Mouse (Mus musculus) forebrain, embryonic 11.5 days (tissue): Measurements from ENCODE around the gene Gm30191. TPM values are rescaled to one million over a fixed set of nuclear protein-coding genes. Genes with fewer than 3 reads are reported as not detected.
A peak's percentile ranks its signal among the peaks of the same experiment; 100 is the strongest.
"Not testable (repeated sequence)": the region's sequence is repeated elsewhere in the genome, so short reads cannot be mapped to it uniquely, and the experiment has no call there.

Experiments used
- ATAC-seq: fragments of 200-750 bp; cut with Nextera tagmentation; replicated peaks from 2 replicates; pipeline ENCODE4 v1.8.0; 2017; ENCODE audit warnings: moderate TSS enrichment; ENCODE audit not compliant: low FRiP score
- DNase-seq: peaks from one replicate; pipeline ENCODE4 v3.0.0-alpha.2; 2017; ENCODE audit warnings: low spot score
- H3K27ac ChIP-seq: fragments of 300-500 bp; sonication (generic); 2 replicates; pipeline ENCODE4 v1.5.1; 2014; ENCODE audit warnings: low read depth, low read length
- H3K27me3 ChIP-seq: fragments of 300-500 bp; sonication (generic); 2 replicates; pipeline ENCODE4 v1.6.1; 2014; ENCODE audit warnings: mild to moderate bottlenecking, low read length, mixed read lengths; ENCODE audit not compliant: control insufficient read depth, insufficient read depth
- H3K36me3 ChIP-seq: fragments of 300-500 bp; sonication (generic); 2 replicates; pipeline ENCODE4 v1.6.1; 2014; ENCODE audit warnings: mild to moderate bottlenecking, low read length, moderate library complexity, mixed read lengths; ENCODE audit not compliant: control insufficient read depth, insufficient read depth
- H3K4me1 ChIP-seq: fragments of 300-500 bp; sonication (generic); replicated peaks from 2 replicates; pipeline ENCODE4 v1.6.1; 2014; ENCODE audit warnings: low read length, mixed read lengths; ENCODE audit not compliant: control insufficient read depth, insufficient read depth
- H3K4me2 ChIP-seq: fragments of 300-500 bp; sonication (generic); 2 replicates; pipeline ENCODE4 v1.6.1; 2014; ENCODE audit warnings: low read depth, mild to moderate bottlenecking, low read length, moderate library complexity, mixed read lengths; ENCODE audit not compliant: severe bottlenecking
- H3K4me3 ChIP-seq: fragments of 300-500 bp; sonication (generic); 2 replicates; pipeline ENCODE4 v1.5.1; 2014; ENCODE audit warnings: low read depth, low read length
- H3K9ac ChIP-seq: fragments of 300-500 bp; sonication (generic); 2 replicates; pipeline ENCODE4 v1.6.1; 2014; ENCODE audit warnings: low read length
- H3K9me3 ChIP-seq: fragments of 300-500 bp; sonication (generic); 2 replicates; pipeline ENCODE4 v1.6.1; 2016; ENCODE audit warnings: low read length, mixed read lengths; ENCODE audit not compliant: control insufficient read depth
- WGBS: fragments of 180-500 bp; shearing (Covaris S2); extraction: QIAGEN DNeasy Blood & Tissue Kit; methylation state at CpG from one replicate; pipeline ENCODE4 v1.1.7; 2014; 5-methylcytosine and 5-hydroxymethylcytosine counted together
- polyA plus RNA-seq: library from polyadenylated mRNA; unstranded; fragments of >200 nt; fragmentation: Nextera tagmentation; extraction: Ambion mirVana; gene quantifications from 2 replicates; pipeline ENCODE4 v1.2.1, GENCODE M21; 2014

Gene Gm30191
- polyA plus RNA-seq, 1 experiment from 2014 or later, result 0.63 TPM

DNA sequence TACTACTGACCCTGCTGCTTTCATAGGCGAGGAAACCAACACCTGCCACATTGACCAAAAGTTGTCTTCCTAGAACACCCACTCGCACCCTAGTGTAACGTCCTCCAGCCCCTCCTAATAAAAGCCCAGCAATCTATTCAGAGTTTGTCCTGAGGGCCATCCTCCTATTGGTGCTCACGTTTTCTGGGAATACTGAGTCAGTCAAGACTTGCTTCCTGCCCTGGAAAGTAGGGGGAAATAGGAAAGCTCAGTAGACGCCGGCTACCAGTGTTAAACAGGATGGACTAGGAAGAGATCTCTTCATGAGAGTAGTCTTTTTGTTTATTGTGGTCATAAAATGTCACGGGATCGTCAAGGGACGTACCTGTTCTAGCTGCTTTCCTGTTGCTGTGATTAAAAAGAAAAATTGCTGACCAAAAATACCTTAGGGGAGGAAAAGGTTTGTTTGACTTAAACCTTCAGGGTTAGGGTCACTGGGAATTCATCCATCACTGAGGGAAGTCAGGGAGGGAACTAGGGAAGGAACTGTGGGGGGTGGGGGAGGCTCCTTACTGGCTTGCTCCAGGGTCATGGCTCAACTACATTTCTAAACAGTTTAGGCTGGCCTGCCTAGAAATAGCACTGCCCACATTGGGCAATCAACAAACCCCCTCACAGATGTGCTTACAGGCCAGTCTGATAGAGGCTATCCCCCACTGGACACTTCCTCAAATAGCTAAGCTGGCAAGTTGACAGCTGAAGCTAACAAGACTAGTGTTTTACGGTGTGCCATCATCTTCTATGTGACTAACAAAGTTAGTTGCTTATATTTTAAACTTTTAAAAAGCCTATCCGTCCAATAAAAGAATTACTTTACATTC is 41.9 kb downstream of the Gm30191 start:
- Histone ChIP-seq H3K4me1 (peaks cover 3% of the 10 kb centered on the region; the same call in 1 of the 2 replicates), H3K27ac (0 out of 2 replicates have a peak overlapping the region, but pooled peaks have one; percentile 100), H3K36me3 (no peaks in the 10 kb centered on the region; the same call in 1 of the 2 replicates), H3K4me2 (peak overlapping the region; percentile 68), H3K9me3 (no peaks in the 10 kb centered on the region), H3K9ac (peak overlapping the region; percentile 99), H3K4me3 (peak overlapping the region; percentile 98), H3K27me3 (no peaks in the 10 kb centered on the region)
- DNase-seq, result no peak
- ATAC-seq, result no peak
- WGBS, result 49% methylated on average over 11 of the region's 11 CpGs

- no peak overlapping the region for H3K4me3 ChIP-seq
- peak; percentile 91 for DNase-seq
- H3K9me3 ChIP-seq, result no peaks in the 10 kb centered on the region
- 21% methylated on average over 7 of the region's 7 CpGs for WGBS
- H3K9ac ChIP-seq, result no peak overlapping the region
- peaks cover 3% of the 10 kb centered on the region; the same call in 1 of the 2 replicates for H3K4me1 ChIP-seq
- ATAC-seq, result no peak
- no peak overlapping the region for H3K27ac ChIP-seq
- no peaks in the 10 kb centered on the region for H3K27me3 ChIP-seq
- no peak overlapping the region for H3K4me2 ChIP-seq
- H3K36me3 ChIP-seq, result no peaks in the 10 kb centered on the region
These were observed 45.3 kb downstream of the Gm30191 start for GRCm38 (mm10) chr4:134292067-134292466.

DNA sequence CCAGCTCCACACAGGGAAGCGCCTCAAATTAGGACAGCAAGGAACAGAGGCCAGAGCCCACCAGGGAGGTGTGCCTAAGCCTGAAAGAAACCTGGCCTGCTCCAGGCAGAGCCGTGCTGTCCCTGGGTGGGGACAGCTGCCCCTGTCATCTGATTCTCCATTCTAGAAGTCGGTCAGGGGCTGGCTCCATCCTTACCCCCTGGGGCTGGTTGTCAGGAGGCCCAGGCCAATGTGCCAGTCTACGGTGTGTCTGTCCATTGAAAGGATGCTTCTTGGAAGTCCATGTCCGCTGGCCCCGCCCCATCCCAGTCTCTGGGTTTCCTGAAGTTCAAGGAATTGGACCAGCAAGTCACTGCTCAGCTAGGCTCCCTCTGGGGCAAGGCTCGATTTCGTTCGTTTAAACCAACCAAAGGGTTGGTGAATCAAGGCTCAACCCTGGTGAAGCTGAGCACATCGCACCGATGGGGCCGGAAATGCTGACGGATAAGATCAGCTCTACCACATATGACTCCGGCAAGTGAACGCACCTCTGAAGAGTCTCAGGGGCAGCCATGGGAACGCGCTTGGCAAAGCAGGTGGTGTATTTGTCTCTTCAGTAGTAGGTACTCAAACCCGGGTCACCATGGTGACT is 46.4 kb downstream of the Gm30191 start:
- H3K9me3 ChIP-seq, result no peaks in the 10 kb centered on the region
- H3K4me3 ChIP-seq, result no peak overlapping the region
- H3K4me1 ChIP-seq, result peaks cover 3% of the 10 kb centered on the region; the same call in 1 of the 2 replicates
- no peak overlapping the region for H3K4me2 ChIP-seq
- 76% methylated on average over 18 of the region's 18 CpGs for WGBS
- H3K36me3 ChIP-seq, result no peaks in the 10 kb centered on the region
- no peaks in the 10 kb centered on the region for H3K27me3 ChIP-seq
- DNase-seq (no peak), ATAC-seq (no peak)
- no peak overlapping the region for H3K27ac ChIP-seq
- no peak overlapping the region for H3K9ac ChIP-seq

DNA sequence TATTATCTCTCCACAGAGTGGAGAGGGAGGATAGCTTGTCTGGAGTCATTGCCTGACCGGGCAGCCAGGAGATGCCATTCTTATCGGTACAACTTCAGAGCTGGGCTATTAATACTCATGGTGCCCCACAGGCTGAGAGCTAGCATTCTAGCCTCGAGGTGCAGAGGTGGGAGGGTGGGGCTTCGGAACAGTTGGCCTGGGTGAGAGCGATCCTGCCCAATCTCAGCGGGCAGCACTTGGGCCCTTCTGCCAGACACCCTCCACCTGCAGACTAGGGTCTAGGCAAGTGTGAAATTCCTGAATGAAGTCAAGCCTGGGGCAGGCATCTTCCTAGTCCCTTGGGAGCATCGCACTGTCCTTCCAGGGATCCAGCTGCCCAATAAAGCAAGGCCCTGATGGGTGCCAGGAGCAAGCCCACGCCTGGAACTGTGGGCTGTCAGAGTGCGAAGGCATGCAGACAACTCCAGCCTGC is 47.0 kb downstream of the Gm30191 start:
- H3K27ac ChIP-seq, result no peak overlapping the region
- no peaks in the 10 kb centered on the region for H3K9me3 ChIP-seq
- H3K4me1 ChIP-seq, result no peaks in the 10 kb centered on the region
- WGBS, result 73% methylated on average over 9 of the region's 9 CpGs
- no peaks in the 10 kb centered on the region for H3K27me3 ChIP-seq
- ATAC-seq, result no peak
- DNase-seq, result no peak
- no peak overlapping the region for H3K4me2 ChIP-seq
- H3K36me3 ChIP-seq, result no peaks in the 10 kb centered on the region
- no peak overlapping the region for H3K4me3 ChIP-seq
- H3K9ac ChIP-seq, result no peak overlapping the region

DNA sequence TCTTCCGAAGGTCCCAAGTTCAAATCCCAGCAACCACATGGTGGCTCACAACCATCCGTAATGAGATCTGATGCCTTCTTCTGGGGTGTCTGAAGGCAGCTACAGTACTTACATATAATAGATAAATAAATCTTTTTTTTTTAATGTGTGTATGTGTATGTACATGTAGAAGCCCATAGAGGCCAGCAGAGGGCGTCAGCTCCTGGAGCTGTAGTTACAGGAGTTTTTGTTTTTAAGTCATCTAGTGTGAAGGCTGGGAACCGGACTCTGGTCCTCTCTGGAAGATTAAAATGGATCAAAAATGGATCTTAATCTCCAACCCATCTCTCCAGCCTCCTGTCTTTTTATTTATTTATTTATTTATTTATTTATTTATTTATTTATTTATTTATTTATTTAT is 49.4 kb downstream of the Gm30191 start:
- 82% methylated on average over 4 of the region's 4 CpGs for WGBS
- H3K36me3 ChIP-seq, H3K27me3 ChIP-seq, H3K4me3 ChIP-seq, H3K27ac ChIP-seq, H3K4me2 ChIP-seq, H3K9ac ChIP-seq, H3K9me3 ChIP-seq, H3K4me1 ChIP-seq, ATAC-seq, DNase-seq: not testable (repeated sequence)

DNA sequence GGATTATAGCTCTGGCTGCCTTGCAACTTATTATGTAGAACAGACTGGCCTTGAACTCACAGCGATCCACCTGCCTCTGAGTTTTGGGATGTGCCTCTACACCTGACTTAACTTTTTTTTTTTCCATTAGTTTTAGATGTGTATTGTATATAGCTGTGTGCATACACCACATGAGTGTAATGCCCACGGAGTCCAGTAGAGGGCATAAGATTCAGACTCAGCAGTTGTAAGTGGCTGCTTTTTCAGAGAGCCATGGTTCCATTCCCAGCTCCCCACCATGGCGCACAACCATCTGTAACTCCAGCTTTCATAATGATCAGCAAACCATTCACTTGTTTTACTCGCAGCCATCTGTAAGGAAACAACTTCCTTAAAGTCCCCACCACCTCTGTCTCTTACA is 49.8 kb downstream of the Gm30191 start:
- H3K9me3 ChIP-seq, result no peaks in the 10 kb centered on the region
- no peak overlapping the region for H3K27ac ChIP-seq
- H3K4me1 ChIP-seq, result no peaks in the 10 kb centered on the region
- DNase-seq (no peak), ATAC-seq (no peak)
- H3K27me3 ChIP-seq, result no peaks in the 10 kb centered on the region
- no peak overlapping the region for H3K9ac ChIP-seq
- H3K4me2 ChIP-seq, result no peak overlapping the region
- 92% methylated on average over 4 of the region's 4 CpGs for WGBS
- no peak overlapping the region for H3K4me3 ChIP-seq
- no peaks in the 10 kb centered on the region for H3K36me3 ChIP-seq

DNA sequence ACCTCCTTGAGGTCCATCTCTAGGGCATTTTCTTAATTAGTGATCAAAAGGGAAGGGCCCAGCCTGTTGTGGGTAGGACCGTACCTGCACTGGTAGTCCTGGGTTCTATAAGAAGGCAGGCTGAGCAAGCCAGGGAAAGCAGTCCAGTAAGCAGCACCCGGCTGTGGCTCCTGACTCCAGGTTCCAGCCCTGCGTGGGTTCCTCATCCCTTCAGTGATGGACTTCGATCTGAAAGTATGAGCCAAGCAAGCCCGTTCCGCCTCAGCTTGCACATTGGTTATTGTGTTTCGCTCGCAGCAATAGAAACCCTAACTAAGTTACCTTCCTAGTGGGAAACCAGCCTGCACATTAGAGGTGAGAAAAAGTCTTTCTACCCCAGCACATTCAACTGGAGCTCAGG is 50.6 kb downstream of the Gm30191 start:
- H3K27ac ChIP-seq, result no peak overlapping the region
- no peak for DNase-seq
- ATAC-seq, result no peak
- H3K9me3 ChIP-seq, result no peaks in the 10 kb centered on the region
- no peaks in the 10 kb centered on the region for H3K36me3 ChIP-seq
- H3K4me2 ChIP-seq, result no peak overlapping the region
- no peaks in the 10 kb centered on the region for H3K27me3 ChIP-seq
- H3K4me1 ChIP-seq, result no peaks in the 10 kb centered on the region
- 94% methylated on average over 8 of the region's 8 CpGs for WGBS
- no peak overlapping the region for H3K9ac ChIP-seq
- no peak overlapping the region for H3K4me3 ChIP-seq

GRCm38 (mm10) chr4:134298626-134299497 is 52.1 kb downstream of the Gm30191 start:
- 82% methylated on average over 19 of the region's 19 CpGs for WGBS
- Histone ChIP-seq H3K9me3 (no peaks in the 10 kb centered on the region), H3K9ac (no peak overlapping the region), H3K27me3 (no peaks in the 10 kb centered on the region), H3K4me3 (no peak overlapping the region), H3K4me2 (no peak overlapping the region), H3K36me3 (no peaks in the 10 kb centered on the region), H3K27ac (no peak overlapping the region), H3K4me1 (no peaks in the 10 kb centered on the region)
- no peak for DNase-seq
- no peak for ATAC-seq
